Mouse (Mus musculus) layer of hippocampus, adult 9-11 months (tissue): ENCODE measurements around the gene Tspan5.

ENCODE experiments used
- DNase-seq: peaks from one replicate; pipeline ENCODE4 v3.0.0; 2022

Gene Tspan5

DNA sequence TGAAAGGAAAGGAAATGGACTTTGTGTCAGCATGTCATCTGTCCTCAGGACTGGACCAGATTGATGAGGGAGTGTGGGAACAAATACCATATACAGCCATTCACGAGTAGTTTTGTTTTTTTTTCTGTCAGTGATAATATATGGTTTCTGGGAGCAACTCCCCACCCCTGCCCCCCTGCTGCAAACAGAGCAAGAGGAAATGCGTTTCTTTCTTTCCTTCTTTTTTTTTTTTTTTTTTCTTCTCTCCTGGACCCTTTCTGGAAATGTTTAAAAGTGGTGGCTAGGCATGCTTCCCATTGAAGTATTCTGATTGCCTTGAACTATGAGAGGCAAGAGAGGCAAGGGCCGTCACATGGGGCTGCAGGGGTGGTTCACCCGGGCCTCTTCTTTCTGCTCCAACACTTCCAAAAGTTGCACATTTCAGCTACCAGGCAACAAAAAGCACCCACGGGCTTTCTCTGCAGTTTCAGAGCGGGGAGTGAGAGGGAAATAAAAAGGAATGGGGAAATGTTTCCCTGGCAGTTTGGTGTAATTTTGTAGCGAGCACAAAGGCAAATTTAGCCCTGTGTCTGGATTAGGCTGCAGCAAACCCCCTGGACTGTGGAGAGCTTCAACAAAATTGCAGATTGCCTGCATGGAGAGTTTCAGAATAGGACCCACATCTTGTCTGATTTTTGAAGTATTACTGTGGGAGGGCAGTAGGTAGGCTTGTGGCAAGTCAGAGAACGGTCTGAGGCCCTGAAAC is 2.2 kb downstream of the Tspan5 start:
- DNase-seq = no peak

DNA sequence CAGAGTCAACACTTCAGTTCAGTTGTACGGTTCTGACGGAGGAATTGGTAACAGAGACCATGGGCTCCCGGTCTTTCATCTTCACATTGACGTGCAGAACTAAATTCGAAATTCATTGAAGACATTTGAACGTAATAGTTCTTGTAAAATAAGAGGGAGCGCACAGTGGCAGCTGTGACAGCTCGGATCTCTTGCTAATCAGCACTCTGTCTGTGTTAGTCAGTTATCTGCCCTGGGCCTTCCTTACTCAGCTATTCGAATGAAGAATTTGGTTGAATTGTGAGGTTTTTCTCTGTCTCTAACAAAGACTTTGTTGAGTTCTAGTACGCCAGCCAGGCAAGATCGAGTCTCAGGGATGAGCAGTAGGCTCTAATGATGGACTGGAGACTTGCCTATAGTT is 3.1 kb downstream of the Tspan5 start:
- DNase-seq = no peak

DNA sequence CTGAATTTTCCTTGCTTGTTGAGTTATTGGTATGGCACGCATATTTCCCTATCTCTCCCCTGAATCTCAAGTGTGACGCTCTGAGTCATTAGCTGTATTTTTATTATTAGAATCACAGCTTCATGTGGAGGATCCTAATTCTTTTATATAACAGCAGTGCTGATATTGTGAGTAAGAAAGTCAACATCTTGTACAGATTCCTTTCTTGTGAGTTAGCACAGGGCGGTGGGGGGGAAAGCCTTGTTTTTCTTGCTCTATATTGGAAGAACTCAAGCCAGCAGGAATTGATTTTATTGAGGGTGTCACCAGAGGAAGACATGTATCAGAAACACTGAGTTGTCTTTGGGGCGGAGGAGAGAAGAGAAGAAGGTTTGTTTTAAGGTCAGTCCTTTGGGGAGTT is 3.6 kb downstream of the Tspan5 start:
- DNase-seq = no peak

DNA sequence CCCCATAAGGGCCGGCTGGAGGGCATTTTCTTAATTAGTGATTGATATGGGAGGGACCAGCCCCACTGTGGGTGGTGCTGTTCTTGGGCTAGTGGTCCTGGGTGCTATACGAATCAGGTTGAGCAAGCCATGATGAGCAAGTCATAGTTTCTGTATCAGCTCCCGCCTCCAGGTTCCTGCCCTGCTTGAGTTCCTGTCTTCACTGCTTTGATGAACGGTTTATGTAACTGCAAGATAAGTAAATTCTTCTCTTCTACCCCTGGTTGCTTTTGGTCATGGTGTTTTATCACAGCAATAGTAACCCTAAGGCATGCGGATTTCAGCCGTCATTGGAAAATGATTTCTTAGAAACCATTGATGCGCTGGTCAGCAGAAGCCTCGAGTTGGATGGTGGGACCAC is 4.6 kb downstream of the Tspan5 start:
- DNase-seq = no peak

DNA sequence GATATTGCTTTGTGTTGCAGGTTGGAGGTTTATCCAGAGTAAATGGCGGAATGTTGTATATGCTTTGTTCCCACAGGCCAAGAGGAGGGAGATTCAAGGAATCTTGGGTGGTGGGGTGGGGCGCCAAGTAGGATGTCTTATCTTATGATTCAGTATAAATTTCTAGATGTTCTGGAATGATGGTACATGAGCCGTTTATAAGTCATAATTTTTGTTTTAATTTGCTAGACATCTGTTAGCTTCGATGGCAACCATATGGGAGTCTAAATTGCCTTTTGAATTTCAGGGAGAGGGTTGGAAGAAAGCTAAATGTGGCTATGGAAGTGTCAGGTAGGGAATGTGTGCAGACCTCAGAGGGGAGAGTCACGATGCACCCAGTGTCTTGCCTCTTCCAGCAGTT is 5.0 kb downstream of the Tspan5 start:
- DNase-seq = no peak

DNA sequence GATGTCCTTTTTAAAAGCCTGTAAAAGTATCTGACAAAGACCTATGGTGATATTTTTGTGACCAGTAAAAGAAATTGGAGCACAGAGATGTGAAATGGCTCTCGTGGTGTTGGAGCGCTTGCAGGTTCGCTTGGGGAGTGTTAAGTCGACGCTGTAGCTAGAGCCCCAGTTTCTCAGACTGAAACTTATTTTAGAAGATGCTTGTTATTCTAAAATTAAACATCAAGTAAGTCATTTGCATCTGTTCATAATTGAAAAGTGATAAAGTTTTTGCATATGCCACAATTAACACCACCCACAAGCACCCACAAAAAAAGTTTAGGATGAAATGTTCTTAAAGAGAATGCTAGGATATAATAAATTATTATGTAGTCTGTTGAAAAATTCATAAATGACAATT is 6.0 kb downstream of the Tspan5 start:
- DNase-seq = no peak

DNA sequence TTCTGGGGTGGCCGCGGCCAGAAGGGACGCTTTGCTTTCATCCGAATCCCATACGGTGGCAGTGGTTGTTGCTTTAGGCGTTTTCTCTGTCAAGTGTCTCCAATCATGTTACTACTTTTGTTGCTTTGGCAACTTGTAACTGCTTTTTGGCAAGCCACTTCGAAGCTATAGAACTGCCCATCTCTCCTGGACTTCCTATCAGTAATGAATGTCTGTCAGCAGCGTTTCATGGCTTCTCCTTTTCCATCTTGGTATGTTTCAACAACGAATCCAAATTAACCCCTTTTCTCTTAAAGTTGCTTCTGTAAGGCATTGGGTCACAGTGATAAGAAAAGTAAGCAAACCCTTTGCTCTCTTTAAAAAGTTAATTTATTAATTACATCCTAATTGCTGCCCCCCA is 7.7 kb downstream of the Tspan5 start:
- DNase-seq = no peak

DNA sequence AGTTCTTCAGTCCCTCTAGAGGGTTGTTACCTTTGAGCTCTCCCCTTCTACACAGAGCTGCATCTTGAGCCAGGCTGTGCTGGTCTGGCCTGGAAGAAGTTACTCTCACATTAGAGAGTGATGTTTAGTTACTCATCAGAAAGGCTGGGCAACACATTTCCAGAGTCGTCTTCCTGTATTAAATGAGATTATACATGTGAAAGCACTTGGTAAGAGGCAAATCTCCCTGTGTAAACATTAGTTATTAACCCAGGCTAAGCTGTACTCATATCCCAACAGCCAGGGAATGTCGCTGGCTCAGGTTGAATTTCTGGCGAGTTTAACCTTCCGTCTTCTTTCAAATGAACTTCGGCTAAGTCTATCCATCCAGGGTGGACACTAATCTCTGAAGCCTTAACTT is 9.3 kb downstream of the Tspan5 start:
- DNase-seq = no peak

DNA sequence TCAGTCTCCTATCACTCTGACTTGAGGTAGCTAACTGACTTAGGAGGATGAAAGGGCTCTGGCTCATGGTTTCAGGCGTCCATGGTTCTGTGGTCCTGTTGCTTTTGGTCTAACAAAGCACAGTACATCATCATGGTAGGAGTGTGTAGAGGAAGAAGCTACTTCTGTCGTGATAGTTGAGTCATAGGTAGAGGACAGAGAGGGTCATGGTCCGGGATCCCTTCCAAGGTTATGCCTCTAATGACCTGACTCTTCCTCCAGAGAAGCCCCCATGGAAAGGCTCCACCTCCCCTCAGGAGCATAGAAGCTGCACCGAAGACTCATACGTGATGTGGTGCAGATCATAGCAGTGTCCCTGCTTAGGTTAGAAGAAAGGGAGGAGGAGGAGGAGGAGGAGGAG is 10.1 kb downstream of the Tspan5 start:
- no peak for DNase-seq

DNA sequence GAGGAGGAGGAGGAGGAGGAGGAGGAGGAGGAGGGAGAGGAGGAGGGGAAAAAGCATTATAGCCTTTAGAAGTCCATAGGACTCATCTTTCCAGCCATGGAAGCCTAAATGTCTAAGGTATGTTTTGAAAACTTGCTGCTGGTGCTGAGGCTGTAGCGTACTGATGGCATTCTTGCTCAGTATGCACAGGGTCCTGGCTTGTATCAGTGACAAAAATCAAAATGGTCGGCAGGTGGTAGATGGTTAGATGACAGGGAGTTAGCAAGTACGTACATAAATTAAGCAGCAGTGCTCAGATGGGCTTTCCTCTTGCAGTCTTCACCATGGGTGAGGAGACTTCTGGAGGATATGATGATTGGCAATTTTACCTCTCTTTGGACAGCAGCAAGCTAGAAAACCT is 10.8 kb downstream of the Tspan5 start:
- no peak for DNase-seq

DNA sequence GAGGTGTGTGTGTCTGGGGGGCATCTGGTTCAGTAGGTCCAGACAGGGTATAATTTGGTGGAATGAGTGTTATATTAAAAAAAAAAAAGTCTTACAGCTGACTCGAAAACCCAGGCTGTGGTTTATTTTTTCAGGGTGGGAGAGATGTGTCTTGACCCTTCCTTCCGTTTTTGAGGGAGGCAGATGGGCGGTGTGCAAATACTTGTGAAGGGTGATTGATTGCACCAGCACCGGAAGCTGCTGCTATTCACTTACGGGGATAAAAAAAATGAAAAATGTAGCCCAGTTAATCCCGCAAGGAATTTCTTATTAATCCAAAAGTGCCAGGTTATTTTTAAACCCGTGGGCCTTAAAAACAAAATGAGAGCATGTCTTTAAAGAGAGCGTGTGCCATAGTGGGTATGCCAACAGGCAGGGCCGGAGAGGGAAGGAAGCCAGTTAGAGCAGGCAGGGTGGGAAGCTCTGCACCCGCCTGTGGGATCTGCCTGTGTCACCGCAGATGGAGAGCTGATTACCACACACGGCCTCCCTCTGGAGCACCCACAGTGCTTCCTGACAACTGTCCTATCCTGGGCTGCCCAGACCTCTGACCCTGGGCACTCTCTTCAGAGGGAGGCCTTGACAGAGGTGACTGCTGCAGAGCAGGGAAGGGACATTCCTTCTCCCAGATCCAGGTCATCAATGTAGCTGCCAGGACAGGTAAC is 11.3 kb downstream of the Tspan5 start:
- peak; percentile 72 for DNase-seq

DNA sequence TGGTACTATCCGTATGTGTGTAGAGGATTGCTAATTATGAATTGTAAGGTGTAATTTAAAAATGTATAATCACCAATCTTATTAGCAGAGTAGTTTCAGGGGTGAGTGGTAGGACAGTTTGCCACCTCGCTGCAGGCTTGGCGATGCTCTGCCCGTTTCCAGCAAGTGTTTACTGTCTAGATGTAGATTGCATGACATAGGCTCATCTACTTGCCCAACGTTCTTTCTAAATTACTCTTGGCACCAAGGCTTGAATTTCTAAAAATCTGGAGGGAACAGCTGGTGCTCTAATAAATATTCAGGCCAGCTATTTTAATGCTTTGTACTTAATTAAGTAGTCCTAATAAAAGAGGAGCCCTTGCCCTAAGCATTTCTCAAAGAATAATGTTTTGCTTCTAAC is 12.3 kb downstream of the Tspan5 start:
- DNase-seq = no peak

DNA sequence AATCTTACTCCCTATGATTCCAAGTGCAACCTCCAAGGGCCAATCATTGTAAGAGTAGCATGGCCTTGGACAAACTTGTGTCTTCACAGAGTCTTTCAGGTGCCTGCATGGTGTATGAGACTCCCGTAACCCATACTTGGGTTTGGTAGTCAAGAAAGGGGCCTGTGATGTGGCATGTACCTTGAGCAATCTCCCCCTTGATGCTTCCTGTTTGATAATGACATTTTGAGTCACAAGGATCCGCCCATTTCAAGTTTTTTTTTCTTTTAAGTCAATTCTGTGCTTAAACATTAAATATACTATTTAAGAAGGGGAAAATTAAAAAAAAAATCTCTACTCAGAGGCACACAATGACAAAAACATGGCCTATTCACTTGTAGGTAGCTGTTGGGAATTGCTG is 15.3 kb downstream of the Tspan5 start:
- no peak for DNase-seq

DNA sequence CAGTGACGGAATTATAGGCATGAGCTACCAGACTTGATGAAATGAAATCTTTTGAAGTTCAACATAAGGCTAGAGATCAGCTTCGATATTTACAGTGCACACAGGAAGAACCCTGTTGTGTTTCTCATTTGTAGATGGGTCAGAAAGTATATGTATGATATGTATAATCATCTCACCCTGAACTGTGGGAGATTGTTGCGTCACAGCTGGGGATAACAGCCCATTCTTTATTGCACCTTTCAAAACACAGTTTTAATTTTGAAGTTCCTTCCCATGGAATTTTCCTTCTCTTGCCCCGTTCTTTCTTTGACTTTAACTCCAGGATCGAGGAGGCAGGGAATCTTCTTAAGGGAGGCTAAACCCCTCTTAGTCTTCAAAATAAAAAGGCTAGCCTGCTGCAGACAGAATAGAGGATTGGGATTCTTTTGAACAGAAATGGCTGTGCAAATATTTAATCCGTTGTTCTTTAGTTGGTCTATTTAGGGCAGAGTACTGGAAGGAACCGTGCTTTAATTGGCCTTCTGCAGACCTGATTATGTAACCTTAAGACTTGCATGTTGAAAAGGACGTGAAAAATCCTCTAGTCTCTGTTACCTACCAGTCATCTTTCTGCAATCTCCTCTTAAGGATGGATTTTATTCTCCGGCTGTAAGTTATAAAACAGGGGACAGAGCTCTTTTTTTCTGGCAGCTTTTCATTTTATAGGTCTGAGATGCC is 18.1 kb downstream of the Tspan5 start:
- no peak for DNase-seq

DNA sequence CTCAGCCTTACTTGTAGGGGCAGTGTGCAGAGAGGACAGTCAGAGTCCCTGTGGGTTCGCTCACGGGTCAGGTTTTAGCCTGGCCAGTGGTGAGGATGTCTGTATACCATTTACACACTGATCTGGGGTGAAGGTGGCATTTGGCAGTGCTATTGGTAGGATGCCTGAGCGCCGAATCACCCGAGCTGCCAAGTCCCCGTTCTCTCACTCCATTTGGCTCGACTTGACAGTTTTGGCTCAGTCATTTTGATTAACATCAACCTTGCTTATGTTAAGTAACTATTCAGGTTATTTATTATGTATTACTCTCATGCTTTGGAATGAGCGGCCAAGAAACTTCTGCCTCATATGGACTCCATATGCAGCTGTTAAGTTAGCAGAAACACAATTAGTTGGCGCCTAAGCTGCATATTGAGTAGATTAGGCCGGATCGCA is 18.7 kb downstream of the Tspan5 start:
- DNase-seq = no peak

DNA sequence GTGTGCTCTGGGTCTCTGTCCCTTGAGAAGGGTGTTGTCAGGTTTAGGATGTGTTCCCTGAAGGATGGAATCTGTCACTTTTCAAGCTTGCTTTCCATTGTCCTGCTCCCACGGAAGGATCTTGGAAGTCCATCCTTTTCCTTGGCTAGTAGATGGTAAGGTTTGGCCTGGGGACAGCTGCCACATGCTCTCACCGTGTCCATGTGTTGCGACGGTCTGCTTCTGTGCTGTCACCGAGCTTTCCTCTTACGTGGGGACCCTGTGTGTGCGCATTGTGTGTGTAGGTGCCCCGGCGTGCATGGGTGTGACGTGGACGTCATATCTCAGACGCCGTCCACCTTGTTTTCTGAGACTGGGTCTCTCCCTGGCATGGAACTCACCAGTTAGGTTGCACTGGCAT is 19.5 kb downstream of the Tspan5 start:
- DNase-seq = no peak

DNA sequence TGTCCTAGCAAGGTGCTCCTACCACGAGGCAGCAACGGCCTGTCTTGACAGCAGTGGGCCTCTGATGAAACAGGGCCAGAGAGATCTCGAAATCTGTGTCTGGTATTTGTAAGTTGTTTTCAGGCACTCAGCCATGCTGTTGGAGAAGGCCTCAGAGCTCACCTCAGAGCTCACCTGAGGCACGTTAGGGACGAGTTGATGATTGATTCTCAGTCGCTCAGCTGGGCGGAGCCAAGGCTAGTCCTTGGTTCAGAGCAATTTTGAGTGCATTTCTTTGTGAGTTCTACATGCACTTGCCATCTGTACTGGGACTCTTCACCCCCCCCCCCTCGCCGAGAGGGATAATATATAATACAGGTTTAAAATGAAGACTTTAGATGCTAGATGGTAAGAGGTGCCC is 21.9 kb downstream of the Tspan5 start:
- no peak for DNase-seq

DNA sequence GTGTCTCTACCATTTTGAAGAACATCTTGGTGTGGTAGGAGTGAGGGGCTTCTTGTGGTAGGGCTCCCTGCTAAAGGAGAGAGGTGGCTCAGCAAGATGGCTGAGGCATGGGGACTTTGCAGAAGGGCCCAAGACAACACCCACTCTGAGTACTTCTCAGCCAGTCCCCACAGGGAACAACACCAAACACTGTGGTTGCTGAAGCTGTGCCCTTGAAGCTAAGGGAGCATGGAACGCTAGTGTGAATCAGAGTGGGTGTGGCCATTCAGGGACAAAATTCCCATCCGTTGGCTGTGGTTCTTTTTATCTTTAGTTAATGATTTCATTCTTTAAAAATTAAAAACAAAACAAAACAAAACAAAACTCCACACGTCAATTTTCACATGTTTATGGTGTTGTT is 22.8 kb downstream of the Tspan5 start:
- DNase-seq = no peak

DNA sequence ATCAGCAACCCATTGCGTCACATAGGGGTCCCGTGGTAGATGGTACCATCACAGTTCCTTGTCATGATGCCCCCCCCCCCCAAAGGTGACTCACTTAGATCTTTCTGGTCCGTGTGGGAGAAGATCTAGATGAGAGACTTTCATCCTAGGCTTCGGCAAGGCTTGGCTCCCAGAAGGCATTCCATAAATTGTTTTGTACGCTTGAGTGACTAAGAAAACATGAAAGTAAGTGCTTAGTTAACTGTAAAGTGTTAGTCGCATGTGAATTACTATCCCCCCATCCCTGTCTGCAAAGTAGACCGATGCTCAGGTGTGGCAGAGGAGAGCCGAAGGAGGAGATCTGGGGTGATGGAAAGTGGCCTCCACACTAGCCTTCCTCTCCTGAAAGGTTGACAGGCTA is 25.0 kb downstream of the Tspan5 start:
- no peak for DNase-seq

DNA sequence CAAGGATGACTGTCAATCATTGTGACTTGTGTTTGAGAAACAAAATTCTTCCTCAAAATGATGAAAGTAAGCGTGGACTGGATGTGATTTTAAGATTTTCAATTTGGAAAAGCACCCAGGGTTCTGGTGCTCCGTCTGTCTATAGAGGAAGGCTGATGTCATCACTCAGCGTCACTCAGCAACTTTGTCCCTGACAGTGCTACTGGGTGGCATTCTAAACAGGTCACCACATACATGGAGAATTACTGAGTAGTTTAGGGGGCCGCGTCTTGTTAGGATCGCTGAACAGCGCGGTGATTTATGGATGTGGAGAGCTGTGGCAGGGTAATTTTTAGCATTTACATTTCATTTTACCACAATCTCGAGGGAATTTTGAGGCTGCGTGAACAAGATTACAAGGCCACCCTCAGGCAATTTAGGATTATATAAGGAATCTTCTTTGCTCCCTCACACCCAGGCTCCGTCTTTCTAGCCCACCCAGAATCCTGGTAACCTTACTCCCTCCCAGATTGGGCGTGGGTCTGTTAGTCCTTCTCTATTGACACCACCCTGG is 26.6 kb downstream of the Tspan5 start:
- DNase-seq = no peak

DNA sequence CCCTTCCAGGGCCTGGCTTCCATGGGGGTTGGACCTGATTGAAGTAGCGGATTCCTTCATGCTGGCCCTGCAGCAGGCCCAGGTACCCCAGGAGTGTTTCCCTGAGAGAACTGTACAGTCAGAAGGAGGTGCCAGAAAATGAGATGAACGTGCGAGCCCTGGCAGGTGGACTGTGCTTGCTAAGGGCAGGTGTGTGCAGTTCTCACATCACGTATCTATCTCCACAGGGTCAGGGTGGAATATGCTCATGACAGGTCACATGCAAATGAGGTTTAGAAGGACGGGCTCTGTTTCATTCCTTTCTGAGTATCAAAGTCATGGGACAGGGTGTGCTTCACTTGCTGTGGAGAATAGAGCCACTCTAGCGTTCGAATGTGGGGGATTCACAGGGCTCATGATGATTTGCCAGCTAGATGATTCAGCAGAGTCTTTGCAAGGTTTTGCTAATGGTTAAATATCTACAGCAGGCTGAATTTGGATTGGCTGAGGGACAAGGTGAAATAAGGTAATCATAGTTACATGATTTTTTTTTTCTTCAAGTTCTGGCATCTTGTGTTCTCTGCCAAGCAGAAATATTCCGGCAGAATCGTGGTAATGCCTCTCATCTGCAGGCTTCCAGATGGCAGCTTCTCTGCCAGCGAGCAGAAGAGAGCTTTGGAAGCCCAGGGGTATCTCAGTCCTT is 28.8 kb downstream of the Tspan5 start:
- DNase-seq = peak; percentile 73

DNA sequence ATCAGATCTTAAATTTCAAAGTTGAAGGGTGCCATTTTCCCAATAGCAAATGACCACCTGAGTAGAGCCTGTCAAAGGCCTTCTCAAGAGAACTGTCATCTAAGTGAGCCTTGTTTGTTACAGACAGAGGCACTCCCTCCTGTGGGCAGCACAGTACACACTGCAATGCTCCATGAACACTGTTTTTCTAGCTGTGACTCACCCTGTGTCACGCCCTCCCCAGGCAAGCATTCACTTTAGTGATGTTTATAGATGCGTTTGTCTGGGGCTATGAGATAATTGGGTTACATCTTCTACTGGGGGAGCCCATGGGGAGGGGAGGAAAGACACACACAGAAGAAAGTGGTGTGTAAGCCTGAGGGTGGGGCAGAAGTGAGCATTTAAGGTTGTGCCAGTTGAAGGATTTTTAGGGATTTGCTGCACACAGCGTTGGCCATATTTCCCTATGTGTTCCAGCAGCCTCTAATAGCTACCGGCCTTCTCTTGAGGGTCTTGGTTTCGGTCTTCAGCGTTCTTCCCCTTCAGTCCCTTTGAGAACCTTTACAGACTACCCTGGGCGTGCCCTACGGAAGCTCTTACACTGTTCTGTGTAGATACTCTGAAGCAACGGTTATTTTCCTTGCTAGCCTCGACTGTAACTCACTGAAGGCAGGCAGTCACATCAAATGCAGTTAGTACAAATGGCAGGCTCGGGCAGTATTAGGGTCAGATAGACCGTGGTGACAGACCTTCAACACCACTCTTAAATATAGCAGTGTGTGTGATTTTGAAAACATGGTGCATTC is 29.7 kb downstream of the Tspan5 start:
- no peak for DNase-seq
